Mouse (Mus musculus) ovary, adult 10 weeks (tissue): ENCODE measurements around the gene Fgg. TPM values are rescaled to one million over a fixed set of nuclear protein-coding genes. Genes with fewer than 3 reads are reported as not detected.

Source experiments
- polyA plus RNA-seq: library from polyadenylated mRNA; stranded (reverse); fragments of 350-450 nt; fragmentation: Illumina TruSeq; extraction: RNeasy Lipid Tissue Mini Kit (QIAGEN cat#74804); gene quantifications from one replicate; pipeline ENCODE4 v1.2.3, GENCODE M21; 2014

The Fgg gene
- polyA plus RNA-seq: not detected

GRCm38 (mm10) chr3:83007557-83007956, at the start of gene Fgg:
Fgg (plus strand) TSS chr3:83007724.

GRCm38 (mm10) chr3:83025475-83026301, 18.2 kb downstream of the Fgg start, which contains the start of gene Fga:
Fga (plus strand) TSS chr3:83026076.

GRCm38 (mm10) chr3:83049680-83050079, 42.2 kb downstream of the Fgg start, which contains the start of gene Fgb:
Fgb (minus strand) TSS chr3:83049863.

GRCm38 (mm10) chr3:83055281-83056038, 47.9 kb downstream of the Fgg start, which contains the start of gene Plrg1:
Plrg1 (plus strand) TSS chr3:83055522.

Other genes starting within 250 kb of the Fgg start
- 6.1 TPM for gene Rbm46, start 131.2 kb upstream of the Fgg start, polyA plus RNA-seq
- gene Lrat, start 103.8 kb upstream of the Fgg start, polyA plus RNA-seq: 62.3 TPM
- not detected for gene Fga, start 18.4 kb downstream of the Fgg start, polyA plus RNA-seq
- gene Fgb, start 42.1 kb downstream of the Fgg start, polyA plus RNA-seq: not detected
- 32.0 TPM for gene Plrg1, start 47.8 kb downstream of the Fgg start, polyA plus RNA-seq
- 0.29 TPM for gene Dchs2, start 120.2 kb downstream of the Fgg start, polyA plus RNA-seq